Mouse (Mus musculus) retina, embryonic 14.5 days (tissue): ENCODE data around the gene Lamb2.

Experiments used
- DNase-seq: peaks from one replicate; pipeline ENCODE4 v3.0.0-alpha.2; 2015; ENCODE audit warnings: low spot score

Lamb2 gene

GRCm38 (mm10) chr9:108461675-108462074 is 17.9 kb upstream of the Lamb2 start:
- DNase-seq: no peak

- no peak for DNase-seq
Observed at GRCm38 (mm10) chr9:108462192-108462591, 17.3 kb upstream of the Lamb2 start.

GRCm38 (mm10) chr9:108463713-108464112 is 15.8 kb upstream of the Lamb2 start:
- no peak for DNase-seq

- no peak for DNase-seq
Observed at GRCm38 (mm10) chr9:108466219-108466618, 13.3 kb upstream of the Lamb2 start.

GRCm38 (mm10) chr9:108469430-108469829 is 10.1 kb upstream of the Lamb2 start:
- DNase-seq: no peak

- no peak for DNase-seq
Observed at GRCm38 (mm10) chr9:108469845-108470244, 9.7 kb upstream of the Lamb2 start.

GRCm38 (mm10) chr9:108474528-108474927 is 5.0 kb upstream of the Lamb2 start:
- no peak for DNase-seq

- peak; percentile 89 for DNase-seq
Observed at GRCm38 (mm10) chr9:108478638-108479156, 839 bp upstream of the Lamb2 start.

- no peak for DNase-seq
Observed at GRCm38 (mm10) chr9:108479241-108479640, 295 bp upstream of the Lamb2 start.

- DNase-seq: no peak
Observed at GRCm38 (mm10) chr9:108480813-108481519, 1.4 kb downstream of the Lamb2 start.

- DNase-seq: no peak
Observed at GRCm38 (mm10) chr9:108481520-108482210, 2.1 kb downstream of the Lamb2 start.

GRCm38 (mm10) chr9:108483051-108483790 is 3.7 kb downstream of the Lamb2 start:
- DNase-seq: no peak

- no peak for DNase-seq
Observed at GRCm38 (mm10) chr9:108484021-108484420, 4.5 kb downstream of the Lamb2 start.

GRCm38 (mm10) chr9:108485301-108485875 is 5.9 kb downstream of the Lamb2 start:
- DNase-seq: no peak

GRCm38 (mm10) chr9:108486973-108487530 is 7.5 kb downstream of the Lamb2 start:
- no peak for DNase-seq

GRCm38 (mm10) chr9:108488403-108488802 is 8.9 kb downstream of the Lamb2 start:
- DNase-seq: no peak

- DNase-seq: no peak
Observed at GRCm38 (mm10) chr9:108489215-108489614, 9.7 kb downstream of the Lamb2 start.

- DNase-seq: no peak
Observed at GRCm38 (mm10) chr9:108489702-108490558, 10.4 kb downstream of the Lamb2 start.

GRCm38 (mm10) chr9:108490559-108491285 is 11.2 kb downstream of the Lamb2 start, which contains the start of gene Usp19:
Gene Usp19, plus strand, starts transcription at chr9:108490602.
- peak; percentile 95 for DNase-seq

GRCm38 (mm10) chr9:108491286-108491580 is 11.7 kb downstream of the Lamb2 start:
- no peak for DNase-seq
